Mouse (Mus musculus) limb, embryonic 10.5 days (tissue): ENCODE measurements around the gene Gpr45. TPM values are rescaled to one million over a fixed set of nuclear protein-coding genes. Genes with fewer than 3 reads are reported as not detected.
A peak's percentile ranks its signal among the peaks of the same experiment; 100 is the strongest.

Experiments used
- DNase-seq: peaks from one replicate; pipeline ENCODE4 v3.0.0-alpha.2; 2017; ENCODE audit warnings: low spot score
- H3K27ac ChIP-seq: fragments of 300-500 bp; sonication (generic); 2 replicates; pipeline ENCODE4 v1.5.1; 2016; ENCODE audit warnings: mild to moderate bottlenecking
- H3K27me3 ChIP-seq: fragments of 300-500 bp; sonication (generic); 2 replicates; pipeline ENCODE4 v1.6.1; 2016; ENCODE audit warnings: low read depth, mild to moderate bottlenecking; ENCODE audit not compliant: poor library complexity, severe bottlenecking
- H3K36me3 ChIP-seq: fragments of 300-500 bp; sonication (generic); 2 replicates; pipeline ENCODE4 v1.6.1; 2016; ENCODE audit warnings: mild to moderate bottlenecking, moderate library complexity
- H3K4me1 ChIP-seq: fragments of 300-500 bp; sonication (generic); 2 replicates; pipeline ENCODE4 v1.6.1; 2016
- H3K4me3 ChIP-seq: fragments of 300-500 bp; sonication (generic); 2 replicates; pipeline ENCODE4 v1.5.1; 2016; ENCODE audit warnings: mild to moderate bottlenecking, moderate library complexity
- H3K9me3 ChIP-seq: fragments of 300-500 bp; sonication (generic); replicated peaks from 2 replicates; pipeline ENCODE4 v1.6.1; 2016; ENCODE audit warnings: mild to moderate bottlenecking
- WGBS: fragments of 180-500 bp; shearing (Covaris S2); methylation state at CpG from one replicate; pipeline ENCODE4 v1.1.7; 2016; 5-methylcytosine and 5-hydroxymethylcytosine counted together
- polyA plus RNA-seq: library from polyadenylated mRNA; unstranded; fragments of >200 nt; fragmentation: Nextera tagmentation; extraction: Ambion mirVana; gene quantifications from 2 replicates; pipeline ENCODE4 v1.2.1, GENCODE M21; 2016

The Gpr45 gene
- polyA plus RNA-seq, result 7.6 and 10.7 TPM in 2 replicates

DNA sequence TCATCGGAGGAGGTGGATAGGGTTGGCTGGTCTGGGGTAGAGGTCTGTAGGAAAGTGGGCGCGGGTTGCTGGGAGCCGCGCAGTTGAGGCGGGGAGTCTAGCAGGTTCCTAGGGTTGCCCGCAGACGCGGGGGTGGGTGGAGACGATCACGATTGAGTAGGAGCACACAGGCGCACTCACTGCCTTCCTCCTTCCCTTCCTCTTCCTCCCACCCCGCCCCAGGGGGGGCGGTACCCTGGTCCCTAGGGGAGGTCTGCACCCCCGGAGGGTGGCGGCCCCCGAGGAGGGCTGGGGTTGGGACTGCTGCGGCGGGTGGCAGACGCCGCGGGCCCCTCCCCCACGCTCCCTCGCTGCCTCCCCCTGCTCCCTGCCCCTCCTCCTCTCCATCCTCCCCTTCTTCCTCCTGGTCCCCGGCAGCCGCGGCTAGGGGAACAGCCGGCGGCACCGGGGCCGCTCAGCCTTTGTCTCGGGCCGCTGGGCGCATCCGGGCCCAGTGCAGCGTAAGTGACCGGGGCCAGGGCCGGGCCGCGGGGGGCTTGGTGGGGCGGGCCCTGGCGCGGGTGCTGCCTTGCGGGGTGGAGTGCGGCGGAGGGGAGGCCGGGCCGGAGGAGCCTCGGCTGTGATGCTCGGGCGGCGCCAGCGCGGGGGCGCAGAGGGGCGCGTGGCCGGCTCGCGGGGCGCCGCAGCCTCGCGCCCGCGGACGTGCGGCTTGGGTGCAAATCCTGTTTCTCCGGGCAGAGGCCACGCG lies at the start of gene Gpr45:
TSS of gene Gpr45 (plus strand) at position 139 of the 748 bp plus-strand sequence.
- Histone ChIP-seq H3K27ac (peak within 1 kb of the TSS; percentile 96), H3K4me1 (peaks cover 13% of the 10 kb centered on the region; the same call in 1 of the 2 replicates), H3K27me3 (0 out of 2 replicates have a peak, but pooled peaks cover 6% of the 10 kb centered on the region), H3K36me3 (no peaks in the 10 kb centered on the region), H3K4me3 (peak within 1 kb of the TSS; percentile 84), H3K9me3 (no peaks in the 10 kb centered on the region)
- under 1% methylated on average over 68 of the region's 71 CpGs for WGBS
- peak; percentile 80 for DNase-seq

GRCm38 (mm10) chr1:42905148-42905547 lies 47.5 kb upstream of the Gpr45 start:
- no peak overlapping the region for H3K27ac ChIP-seq
- peaks cover 35% of the 10 kb centered on the region for H3K36me3 ChIP-seq
- H3K9me3 ChIP-seq, result no peaks in the 10 kb centered on the region
- H3K4me1 ChIP-seq, result no peaks in the 10 kb centered on the region
- H3K27me3 ChIP-seq, result no peaks in the 10 kb centered on the region
- no peak for DNase-seq
- WGBS, result 92% methylated on average over 11 of the region's 11 CpGs
- H3K4me3 ChIP-seq, result no peak overlapping the region

DNA sequence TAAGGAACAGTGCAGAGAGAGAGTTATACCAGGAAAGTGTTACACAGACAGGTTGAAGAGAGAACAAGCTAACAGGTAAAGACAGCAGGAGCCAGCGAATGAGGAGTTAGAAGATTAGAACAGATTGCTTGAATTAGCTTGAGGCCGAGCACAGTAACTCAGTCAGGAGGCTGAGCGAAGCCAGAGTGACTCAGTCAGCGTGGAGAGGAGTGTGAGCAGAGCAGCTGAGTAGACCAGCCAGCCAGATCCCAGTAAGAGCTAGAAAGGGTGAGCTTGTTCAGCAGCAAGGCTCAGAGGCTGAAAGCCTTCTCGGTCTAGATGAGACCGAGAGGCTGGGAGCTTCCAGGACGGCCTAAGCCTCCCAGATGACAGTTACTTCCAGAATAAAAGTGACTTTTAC lies 46.0 kb upstream of the Gpr45 start:
- Histone ChIP-seq H3K9me3 (no peaks in the 10 kb centered on the region), H3K27me3 (no peaks in the 10 kb centered on the region), H3K4me3 (no peak overlapping the region), H3K36me3 (peaks cover 23% of the 10 kb centered on the region), H3K4me1 (peaks cover 13% of the 10 kb centered on the region), H3K27ac (no peak overlapping the region)
- 83% methylated on average over 7 of the region's 7 CpGs for WGBS
- no peak for DNase-seq

- no peak overlapping the region for H3K27ac ChIP-seq
- peaks cover 23% of the 10 kb centered on the region for H3K36me3 ChIP-seq
- H3K4me3 ChIP-seq, result no peak overlapping the region
- no peak for DNase-seq
- peaks cover 13% of the 10 kb centered on the region for H3K4me1 ChIP-seq
- 64% methylated on average over 4 of the region's 4 CpGs for whole genome bisulfite sequencing
- no peaks in the 10 kb centered on the region for H3K9me3 ChIP-seq
- no peaks in the 10 kb centered on the region for H3K27me3 ChIP-seq
These were observed 45.5 kb upstream of the Gpr45 start for GRCm38 (mm10) chr1:42907153-42907552.

DNA sequence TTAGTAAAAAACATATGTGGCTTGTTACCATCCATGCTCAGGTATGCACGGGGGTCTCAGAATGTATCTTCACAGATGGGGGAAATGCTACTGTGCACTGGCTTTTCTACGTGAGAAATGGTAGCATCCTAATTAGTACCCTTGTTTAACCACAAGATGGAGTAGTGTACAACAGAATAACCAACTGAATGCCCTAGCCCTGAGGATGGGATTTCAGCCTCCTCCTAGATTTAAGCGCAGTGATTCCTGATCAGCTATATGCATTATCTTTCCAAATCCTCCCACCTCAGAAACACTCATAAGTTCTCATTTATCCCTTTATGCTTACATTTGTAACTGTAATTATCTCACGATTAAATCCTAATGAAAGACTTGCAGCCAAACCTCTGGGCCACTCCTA lies 37.6 kb upstream of the Gpr45 start:
- Histone ChIP-seq H3K9me3 (no peaks in the 10 kb centered on the region), H3K4me1 (peaks cover 18% of the 10 kb centered on the region), H3K4me3 (no peak overlapping the region), H3K27me3 (0 out of 2 replicates have a peak, but pooled peaks cover 3% of the 10 kb centered on the region), H3K27ac (no peak overlapping the region), H3K36me3 (no peaks in the 10 kb centered on the region)
- 19% methylated on average over 4 of the region's 4 CpGs for WGBS
- no peak for DNase-seq

- Histone ChIP-seq H3K9me3 (no peaks in the 10 kb centered on the region), H3K4me1 (peaks cover 4% of the 10 kb centered on the region), H3K27me3 (0 out of 2 replicates have a peak, but pooled peaks cover 3% of the 10 kb centered on the region), H3K36me3 (no peaks in the 10 kb centered on the region), H3K4me3 (no peak overlapping the region), H3K27ac (no peak overlapping the region)
- DNase-seq, result no peak
- WGBS, result 83% methylated on average over 7 of the region's 7 CpGs
These were observed 36.0 kb upstream of the Gpr45 start for GRCm38 (mm10) chr1:42916719-42917118.

GRCm38 (mm10) chr1:42917908-42918307 lies 34.8 kb upstream of the Gpr45 start:
- H3K4me3 ChIP-seq, result peak overlapping the region; percentile 22; the same call in 1 of the 2 replicates

GRCm38 (mm10) chr1:42923924-42924323 lies 28.7 kb upstream of the Gpr45 start:
- Histone ChIP-seq H3K27me3 (no peaks in the 10 kb centered on the region), H3K27ac (no peak overlapping the region), H3K4me1 (no peaks in the 10 kb centered on the region), H3K36me3 (no peaks in the 10 kb centered on the region), H3K4me3 (no peak overlapping the region), H3K9me3 (no peaks in the 10 kb centered on the region)
- no peak for DNase-seq
- WGBS, result 80% methylated on average over 5 of the region's 5 CpGs

More at GRCm38 (mm10) chr1:42917908-42918307, 34.8 kb upstream of the Gpr45 start:
- Histone ChIP-seq H3K9me3 (no peaks in the 10 kb centered on the region), H3K27me3 (0 out of 2 replicates have a peak, but pooled peaks cover 3% of the 10 kb centered on the region), H3K4me1 (peaks cover 4% of the 10 kb centered on the region), H3K27ac (no peak overlapping the region), H3K36me3 (no peaks in the 10 kb centered on the region)
- DNase-seq, result peak; percentile 47
- WGBS, result 10% methylated on average over 4 of the region's 4 CpGs

DNA sequence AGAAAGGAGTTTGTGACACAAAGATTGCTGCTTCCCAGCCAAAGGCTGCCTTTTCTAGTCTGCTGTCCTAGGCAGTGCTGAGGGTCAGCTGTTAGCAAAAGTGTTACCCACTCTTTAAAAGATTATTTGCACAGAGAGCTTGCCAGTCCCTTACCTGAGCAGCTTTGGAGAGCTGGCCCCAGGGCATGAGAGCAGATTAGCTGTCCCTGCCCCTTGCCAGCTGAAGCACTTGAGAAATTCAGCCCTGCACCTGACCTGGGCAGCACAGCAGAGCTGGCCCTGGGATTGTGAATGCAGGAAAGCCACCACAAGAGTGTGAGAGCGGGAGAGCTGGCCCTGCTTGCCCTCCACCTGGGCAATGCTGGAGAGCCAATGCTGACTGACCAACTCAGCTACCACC lies 19.1 kb upstream of the Gpr45 start:
- Histone ChIP-seq H3K27ac (no peak overlapping the region), H3K27me3 (no peaks in the 10 kb centered on the region), H3K36me3 (no peaks in the 10 kb centered on the region), H3K4me3 (no peak overlapping the region), H3K4me1 (no peaks in the 10 kb centered on the region), H3K9me3 (no peaks in the 10 kb centered on the region)
- no peak for DNase-seq
- 94% methylated on average over 1 of the region's 1 CpGs for WGBS

- Histone ChIP-seq H3K27me3 (0 out of 2 replicates have a peak, but pooled peaks cover 6% of the 10 kb centered on the region), H3K36me3 (no peaks in the 10 kb centered on the region), H3K9me3 (no peaks in the 10 kb centered on the region), H3K4me1 (peaks cover 11% of the 10 kb centered on the region; the same call in 1 of the 2 replicates), H3K27ac (no peak overlapping the region), H3K4me3 (no peak overlapping the region)
- WGBS, result 75% methylated on average over 4 of the region's 4 CpGs
- no peak for DNase-seq
These were observed 4.2 kb upstream of the Gpr45 start for GRCm38 (mm10) chr1:42948486-42948885.

DNA sequence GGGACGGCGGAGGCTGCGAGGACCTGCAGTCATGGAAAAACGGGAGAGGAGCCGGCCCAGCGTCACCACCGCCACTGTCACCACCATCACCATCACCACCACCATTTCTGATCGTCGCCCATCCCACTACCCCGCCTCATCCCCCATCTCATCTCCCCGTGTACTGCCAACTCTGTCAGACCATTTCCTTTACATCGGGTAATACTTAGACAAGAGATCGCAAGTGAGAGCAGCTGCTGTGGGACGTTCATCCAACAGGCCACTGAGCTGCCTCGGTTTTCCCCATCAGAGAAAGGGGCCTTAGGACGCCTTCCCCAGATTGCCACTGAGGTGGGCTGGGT lies 780 bp downstream of the Gpr45 start:
- H3K4me3 ChIP-seq, result peak overlapping the region; percentile 84
- WGBS, result 2% methylated on average over 16 of the region's 16 CpGs
- H3K27me3 ChIP-seq, result 0 out of 2 replicates have a peak, but pooled peaks cover 6% of the 10 kb centered on the region
- peak overlapping the region; percentile 96 for H3K27ac ChIP-seq
- DNase-seq, result no peak
- no peaks in the 10 kb centered on the region for H3K9me3 ChIP-seq
- H3K36me3 ChIP-seq, result no peaks in the 10 kb centered on the region
- peaks cover 13% of the 10 kb centered on the region; the same call in 1 of the 2 replicates for H3K4me1 ChIP-seq

- no peaks in the 10 kb centered on the region for H3K9me3 ChIP-seq
- DNase-seq, result no peak
- no peak overlapping the region for H3K4me3 ChIP-seq
- H3K27me3 ChIP-seq, result no peaks in the 10 kb centered on the region
- no peak overlapping the region for H3K27ac ChIP-seq
- H3K4me1 ChIP-seq, result peaks cover 13% of the 10 kb centered on the region; the same call in 1 of the 2 replicates
- 85% methylated on average over 1 of the region's 1 CpGs for WGBS
- H3K36me3 ChIP-seq, result no peaks in the 10 kb centered on the region
These were observed 4.2 kb downstream of the Gpr45 start for GRCm38 (mm10) chr1:42956828-42957227.

- Histone ChIP-seq H3K4me1 (peaks cover 12% of the 10 kb centered on the region), H3K4me3 (no peak overlapping the region), H3K36me3 (no peaks in the 10 kb centered on the region), H3K27ac (no peak overlapping the region), H3K27me3 (no peaks in the 10 kb centered on the region), H3K9me3 (no peaks in the 10 kb centered on the region)
- no peak for DNase-seq
- 49% methylated on average over 8 of the region's 8 CpGs for WGBS
These were observed 30.6 kb downstream of the Gpr45 start for GRCm38 (mm10) chr1:42983082-42983771.
